Mouse (Mus musculus) embryo, embryonic 9.5 days (tissue): ENCODE measurements at regions not wholly inside any gene's neighbourhood (a gene's known extent, or its start where the extent isn't known, plus 50 kb on each side); places are given as distances from the start of the nearest gene placed in this dataset.

Source experiments
- DNase-seq: peaks from one replicate; pipeline ENCODE4 v3.0.0-alpha.2; 2017; ENCODE audit errors: extremely low spot score

DNA sequence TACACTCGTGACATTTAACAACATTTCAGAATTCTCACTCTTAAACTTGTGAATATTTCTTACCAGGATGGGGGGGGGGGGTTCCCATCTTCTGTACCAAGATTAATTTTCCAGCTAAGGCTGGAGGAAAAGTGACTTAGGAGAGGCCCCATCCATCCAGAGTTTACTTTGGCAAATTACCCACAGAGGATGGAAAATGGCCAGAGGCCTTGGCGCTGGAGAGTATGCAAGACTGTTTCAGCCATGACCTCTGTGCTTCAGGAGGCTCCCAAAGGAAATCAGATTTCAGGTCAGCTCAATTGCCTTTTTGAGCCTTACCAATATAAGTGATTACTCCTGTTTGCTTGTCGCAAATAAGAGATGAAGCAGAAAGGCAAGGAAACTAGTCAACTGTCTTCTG, 143.4 kb upstream of the F930015N05Rik start:
- no peak for DNase-seq

DNA sequence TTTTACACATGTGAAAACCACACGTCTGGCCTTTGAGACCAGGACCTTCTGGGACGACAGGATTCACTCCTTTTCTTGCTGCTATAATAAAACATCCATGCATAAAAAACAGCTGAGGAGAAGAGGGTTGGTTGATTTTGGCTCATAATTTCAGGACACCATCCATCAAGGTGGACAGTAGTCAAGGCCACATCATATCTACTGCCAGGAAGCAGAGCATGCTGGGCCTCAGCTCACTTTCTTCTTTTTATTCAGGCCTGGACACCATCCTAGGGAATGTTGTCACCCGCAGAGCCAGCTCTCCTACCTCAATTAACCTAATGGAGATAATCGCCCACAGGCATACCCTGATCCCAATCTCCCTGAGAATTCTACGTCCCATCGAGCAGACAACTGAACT, 149.6 kb upstream of the F930015N05Rik start:
- DNase-seq = no peak

DNA sequence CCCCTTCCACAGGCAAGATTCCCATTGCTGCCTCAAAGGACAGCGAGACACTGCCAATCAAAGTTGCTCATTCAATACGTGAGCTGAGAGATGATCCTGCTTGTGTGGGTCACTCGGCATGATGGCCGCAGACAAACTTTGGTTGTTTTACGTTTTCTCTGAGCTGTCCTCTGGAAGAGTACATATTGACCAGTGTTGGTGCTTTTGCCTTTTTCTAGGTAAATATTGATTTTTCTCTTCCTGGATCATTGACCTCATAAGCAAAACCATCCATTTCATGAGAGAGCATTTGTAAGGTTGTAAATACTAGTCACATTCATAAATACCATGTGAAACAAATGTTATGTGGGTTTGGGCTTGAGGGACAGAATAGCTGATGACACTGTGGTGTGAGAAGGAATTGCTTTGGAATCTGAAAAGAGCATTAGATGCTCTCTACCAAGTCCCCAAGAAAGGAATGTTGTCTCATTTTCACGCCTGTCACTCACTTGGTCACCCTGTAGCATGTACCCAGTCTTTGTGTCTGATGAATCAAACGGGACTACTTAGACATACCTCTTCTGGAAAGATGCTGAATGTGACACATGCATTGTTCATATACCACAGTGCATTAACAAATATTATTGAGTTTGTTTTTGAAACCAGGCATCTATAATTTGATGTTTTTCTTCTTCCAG, 150.7 kb upstream of the F930015N05Rik start:
- DNase-seq = peak; percentile 12

DNA sequence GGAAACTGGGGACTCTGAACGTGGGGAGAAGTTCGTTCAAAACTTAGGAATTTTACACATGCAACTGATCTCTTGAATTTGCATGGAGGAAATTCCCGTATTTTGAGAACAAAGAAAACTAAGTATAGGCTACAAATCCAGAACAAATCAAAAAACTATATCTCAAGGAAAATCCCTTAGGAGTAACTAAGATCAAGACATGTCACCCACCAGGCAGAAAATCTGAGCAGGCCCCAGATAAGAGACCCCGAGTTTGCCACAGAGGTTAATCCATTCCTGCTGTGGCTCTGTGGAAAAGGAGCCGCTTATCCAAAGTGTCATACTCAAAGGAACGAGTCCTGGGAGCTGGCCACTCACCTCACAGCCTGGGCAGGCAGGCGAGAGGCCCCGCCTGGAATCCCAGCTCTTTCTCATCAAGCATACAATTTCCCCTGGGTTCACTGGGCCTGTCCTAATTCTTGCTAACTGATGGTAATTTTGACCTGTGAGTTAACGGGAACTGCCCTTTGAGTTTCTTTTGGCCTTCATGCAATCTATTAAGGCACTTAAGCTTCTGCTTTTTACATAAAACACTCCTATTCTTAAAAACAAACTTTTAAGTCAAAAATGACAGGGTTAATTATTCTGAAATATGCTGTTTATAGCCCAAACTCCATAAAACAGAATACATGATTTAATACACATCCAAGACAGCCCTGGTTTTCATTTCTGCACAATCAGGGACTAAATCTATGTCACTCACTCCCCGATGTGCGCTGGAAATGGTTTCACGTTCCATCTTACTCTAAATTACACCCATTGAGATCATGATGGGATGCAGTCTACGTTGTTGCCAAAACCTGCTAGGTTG, 151.5 kb upstream of the F930015N05Rik start:
- DNase-seq = peak; percentile 70

DNA sequence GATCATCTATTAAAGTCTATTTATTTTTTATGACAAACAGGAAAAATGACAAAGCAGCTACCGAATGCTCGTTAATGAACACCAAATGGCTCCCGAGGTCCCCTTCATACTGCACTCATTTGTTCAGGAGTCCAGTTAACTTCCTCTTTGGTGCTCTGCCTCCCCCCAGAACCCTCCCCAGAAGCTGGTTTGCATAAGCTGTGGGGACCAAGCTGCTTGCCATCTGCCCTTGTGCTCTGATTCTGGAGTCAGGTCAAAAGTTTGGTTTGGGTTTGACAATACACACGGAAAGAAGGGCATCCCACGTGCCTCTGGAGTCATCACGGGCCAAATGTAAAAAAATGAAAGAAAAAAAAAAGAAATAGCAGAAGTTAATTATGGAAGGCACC, 152.1 kb upstream of the F930015N05Rik start:
- peak; percentile 14 for DNase-seq

DNA sequence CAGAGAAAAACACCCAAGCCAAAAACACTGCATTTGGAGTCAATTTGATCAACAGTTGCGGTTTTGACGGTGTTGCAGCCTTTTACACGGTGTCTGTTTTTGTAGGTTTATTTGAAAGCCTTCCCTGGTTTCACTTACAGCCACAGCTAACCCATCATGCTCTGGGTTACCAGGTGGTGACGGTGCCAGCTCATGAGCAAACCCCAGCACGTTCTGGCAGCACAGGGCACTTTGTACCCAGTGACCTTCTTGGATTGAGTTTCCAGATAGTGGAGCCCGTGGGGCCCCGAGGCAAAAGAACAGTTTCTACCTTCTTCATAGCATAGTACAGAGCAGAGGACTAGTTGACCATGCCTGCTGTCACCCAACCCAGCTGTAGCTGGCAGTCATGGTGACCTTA, 152.6 kb upstream of the F930015N05Rik start:
- no peak for DNase-seq

DNA sequence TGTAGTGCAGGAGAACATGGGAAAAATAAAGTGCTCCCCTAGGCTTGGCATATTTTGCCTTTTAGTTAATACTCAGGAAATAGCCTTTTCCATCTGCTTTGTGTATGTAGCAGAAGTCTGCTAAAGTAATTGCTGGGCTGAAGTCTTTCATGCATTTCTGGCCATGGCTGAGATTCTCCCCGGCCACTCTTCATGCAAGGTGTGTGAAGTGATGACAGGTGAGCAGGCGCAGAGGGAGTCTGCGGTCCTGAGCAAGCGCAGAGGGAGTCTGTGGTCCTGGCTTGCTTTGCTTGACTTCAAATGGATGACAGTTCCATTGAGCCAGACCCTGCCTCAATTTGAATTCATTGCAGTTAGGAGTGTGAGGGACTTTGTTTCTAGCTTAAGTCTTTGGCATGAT, 153.6 kb upstream of the F930015N05Rik start:
- DNase-seq = no peak

DNA sequence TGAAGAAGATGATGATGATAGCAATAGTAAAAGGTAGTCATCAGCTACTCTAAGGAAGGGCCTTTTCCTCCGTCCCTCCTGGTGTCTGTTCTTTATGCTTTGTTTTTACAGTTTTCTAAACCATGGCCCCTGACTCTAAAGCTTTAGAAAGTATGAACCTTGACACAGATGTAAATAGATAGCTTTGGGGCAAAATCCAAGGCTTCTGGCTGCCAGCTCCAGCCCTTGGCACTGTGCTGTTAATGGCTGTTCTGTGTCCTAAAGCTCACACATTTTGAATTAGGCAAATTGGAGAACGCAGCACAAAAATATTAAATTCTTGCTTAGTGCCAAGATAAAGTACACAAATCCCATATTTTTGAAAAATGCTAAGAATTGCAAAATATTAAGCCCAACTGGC, 155.8 kb upstream of the F930015N05Rik start:
- no peak for DNase-seq

DNA sequence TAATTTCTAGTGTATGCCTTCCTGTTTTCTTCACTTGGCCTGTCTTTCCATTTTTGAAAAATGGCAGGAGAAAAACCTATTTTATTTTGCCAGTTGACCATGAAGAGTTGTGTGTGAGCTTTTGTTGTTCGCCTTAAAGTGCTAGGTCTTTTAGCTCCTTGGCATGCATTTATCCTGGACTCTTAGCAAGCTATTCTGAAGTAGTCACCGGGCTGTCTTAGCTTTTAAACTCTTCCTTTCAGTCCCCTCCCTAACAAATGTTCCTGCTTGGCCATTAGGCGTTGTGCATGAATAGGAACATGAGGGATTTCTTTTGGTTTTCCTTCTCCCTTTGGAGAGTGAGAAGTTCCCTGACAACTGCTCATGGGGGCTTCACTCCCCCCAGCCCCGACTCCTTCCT, 160.9 kb upstream of the F930015N05Rik start:
- DNase-seq = no peak

DNA sequence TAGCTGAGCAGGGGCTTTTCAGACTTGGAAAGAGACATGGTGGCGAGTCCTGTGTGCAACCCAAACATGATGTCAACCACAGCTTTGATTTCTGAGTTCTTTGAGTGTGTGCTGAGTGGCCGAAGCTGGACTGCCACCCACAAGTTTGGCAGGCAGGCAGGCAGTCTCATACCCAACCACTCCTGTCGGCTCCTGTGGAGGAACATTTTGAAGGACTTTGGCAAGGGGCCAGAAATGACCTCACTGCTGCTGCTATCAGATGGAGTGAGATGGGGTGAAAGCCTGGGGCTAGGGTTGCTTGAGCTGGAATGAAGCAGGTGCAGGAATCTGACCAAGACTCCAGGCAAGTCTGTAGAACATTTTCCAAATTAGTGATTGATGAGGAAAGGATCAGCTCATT, 162.7 kb upstream of the F930015N05Rik start:
- no peak for DNase-seq

DNA sequence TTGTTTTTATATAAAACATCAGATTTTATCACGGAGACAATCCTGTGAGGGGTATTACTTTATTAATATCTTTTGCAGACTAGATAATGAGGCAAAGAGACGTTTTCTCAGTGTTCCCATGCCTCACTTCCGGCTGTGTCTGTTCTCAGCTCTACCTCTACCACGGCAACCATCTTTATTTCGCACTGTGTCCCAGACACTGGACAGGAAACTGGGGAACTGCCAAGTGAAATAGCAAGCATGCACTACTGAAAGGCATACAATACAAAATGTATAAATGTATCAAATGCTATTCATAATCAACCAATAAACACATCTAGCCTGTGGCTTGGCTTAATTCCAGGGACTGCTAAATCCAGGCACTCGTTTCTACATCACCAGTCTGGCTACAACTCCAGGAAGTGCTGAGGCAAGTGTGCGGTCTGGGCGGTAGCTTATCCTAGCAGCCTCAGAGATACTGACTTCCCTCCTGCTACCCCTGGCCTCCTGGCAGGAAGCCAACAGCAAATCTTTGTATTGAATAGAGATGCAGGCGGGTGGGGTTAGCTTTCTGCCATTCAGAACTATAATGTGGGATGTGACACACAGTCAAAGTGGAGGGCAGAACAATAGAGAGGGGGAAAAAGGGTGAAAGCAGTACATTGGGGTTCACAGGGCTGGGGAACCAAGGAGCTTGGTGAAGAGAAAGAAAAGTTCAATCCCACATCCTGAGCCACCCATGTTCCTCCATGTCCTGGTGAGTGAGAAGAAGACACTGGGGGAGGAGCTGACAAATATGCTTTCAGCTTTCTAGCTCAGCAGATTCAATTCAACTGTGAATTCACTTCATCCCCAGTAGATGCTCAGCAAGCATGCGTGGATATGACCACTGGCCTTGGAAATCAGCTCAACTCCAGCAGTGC, 164.0 kb upstream of the F930015N05Rik start:
- no peak for DNase-seq

DNA sequence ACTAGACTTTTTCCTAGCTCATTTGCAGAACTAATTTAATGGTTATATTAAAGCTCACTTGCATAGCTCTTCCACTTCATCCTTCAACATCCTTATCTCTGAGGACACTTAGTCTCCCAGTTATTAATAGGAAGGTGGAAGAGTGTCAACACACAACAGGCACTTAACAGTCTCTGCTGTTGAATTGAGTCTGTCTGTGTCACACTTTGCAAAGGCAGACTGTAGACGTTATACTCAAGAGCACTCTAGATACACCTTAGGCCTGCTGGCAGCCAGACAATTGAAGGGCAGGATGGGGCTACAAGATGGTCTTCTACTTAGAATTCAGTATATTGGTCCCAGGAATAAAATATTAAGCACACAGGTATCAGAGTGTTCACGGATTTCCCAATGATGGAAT, 172.6 kb upstream of the F930015N05Rik start:
- DNase-seq = no peak

DNA sequence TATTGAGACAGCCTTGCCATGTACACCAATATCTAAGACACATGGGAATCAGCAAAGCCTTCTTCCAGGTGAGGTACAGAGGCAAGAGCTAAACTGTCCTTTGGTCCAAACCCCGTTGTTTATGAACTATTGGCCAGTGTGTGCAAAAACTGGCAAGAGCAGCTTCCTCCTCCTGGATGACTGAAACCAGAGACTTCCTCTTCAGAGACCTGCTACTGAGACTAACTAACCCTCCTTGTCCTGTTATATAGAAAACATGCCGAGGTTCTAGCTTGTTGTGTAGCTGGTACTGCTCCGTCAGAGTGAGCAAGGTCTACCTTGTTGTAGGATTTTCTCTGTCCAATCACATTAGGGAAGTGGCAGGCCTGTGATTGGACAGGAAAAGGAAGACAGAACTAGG, 174.3 kb upstream of the F930015N05Rik start:
- no peak for DNase-seq

DNA sequence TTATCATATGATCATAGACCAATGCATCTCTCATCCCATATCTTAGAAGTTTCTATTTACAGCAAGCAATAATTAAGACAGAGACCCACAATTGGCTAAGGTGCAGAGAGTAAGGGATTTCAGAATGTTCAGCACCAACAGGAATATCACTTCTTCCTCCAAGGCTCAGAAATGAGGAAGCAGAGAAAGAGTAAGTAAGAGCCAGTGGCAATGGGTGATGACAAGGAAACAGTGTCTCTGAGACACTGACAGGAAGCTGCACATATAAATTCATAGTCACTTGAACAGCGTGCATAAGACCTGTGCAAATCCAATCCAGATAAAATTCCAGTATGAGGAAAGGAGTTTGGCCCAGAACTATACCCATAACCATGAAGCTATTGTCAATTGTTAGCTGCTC, 178.7 kb upstream of the F930015N05Rik start:
- DNase-seq = no peak

DNA sequence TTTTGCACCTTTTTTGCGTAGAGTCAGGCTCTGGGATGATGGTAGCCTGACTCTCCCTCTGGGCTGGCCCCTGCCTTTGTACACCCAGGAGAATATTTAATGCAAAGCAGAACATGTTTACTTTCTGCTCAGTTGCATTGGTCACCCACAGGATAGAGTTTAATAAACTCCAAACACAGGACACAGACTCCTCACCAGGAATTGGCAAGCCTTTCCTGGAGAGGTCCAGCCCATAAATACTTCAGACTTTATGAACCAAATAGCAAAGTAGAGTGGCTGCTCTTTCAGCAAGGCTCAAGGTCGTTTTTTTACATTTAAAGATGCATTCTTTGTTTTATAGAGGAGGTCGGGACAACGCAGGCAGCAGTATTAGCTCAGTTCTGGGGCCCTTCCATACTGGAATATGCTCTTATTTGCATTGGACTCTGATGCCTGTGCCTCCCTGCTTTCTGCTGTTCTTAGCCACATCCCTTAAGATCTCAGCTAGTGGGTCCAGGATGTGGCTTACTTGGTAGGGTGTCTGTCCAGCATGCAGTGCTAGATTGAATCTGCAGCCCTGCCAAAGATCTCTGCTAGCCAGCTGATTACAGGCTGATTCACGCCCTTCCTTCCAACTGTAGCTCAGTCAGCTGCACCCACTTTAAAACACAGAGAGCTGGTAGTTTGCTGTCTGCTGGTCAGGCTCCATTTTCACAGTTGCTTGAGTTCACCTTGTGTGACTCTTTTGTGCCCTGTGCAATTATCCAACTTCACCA, 182.4 kb upstream of the F930015N05Rik start:
- DNase-seq = no peak

DNA sequence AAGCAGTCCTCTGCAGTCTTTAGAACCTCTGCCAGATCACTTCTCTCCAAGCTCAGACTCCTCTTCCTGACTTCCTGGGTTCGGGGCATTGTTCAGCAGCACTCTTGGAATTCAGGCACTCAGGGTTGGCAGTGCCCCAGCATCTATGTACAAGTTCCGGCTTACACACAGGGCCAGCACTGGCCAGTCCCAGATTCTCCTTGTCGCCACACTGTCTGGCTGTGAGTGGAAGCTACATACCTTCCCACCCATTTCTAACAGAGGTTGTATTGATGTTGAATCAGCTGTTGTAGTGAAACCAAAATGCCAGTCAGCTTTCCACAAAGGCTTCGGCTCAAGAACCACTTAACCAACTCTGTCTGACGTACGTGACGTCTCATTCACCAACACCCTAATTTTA, 190.7 kb upstream of the F930015N05Rik start:
- DNase-seq = no peak

DNA sequence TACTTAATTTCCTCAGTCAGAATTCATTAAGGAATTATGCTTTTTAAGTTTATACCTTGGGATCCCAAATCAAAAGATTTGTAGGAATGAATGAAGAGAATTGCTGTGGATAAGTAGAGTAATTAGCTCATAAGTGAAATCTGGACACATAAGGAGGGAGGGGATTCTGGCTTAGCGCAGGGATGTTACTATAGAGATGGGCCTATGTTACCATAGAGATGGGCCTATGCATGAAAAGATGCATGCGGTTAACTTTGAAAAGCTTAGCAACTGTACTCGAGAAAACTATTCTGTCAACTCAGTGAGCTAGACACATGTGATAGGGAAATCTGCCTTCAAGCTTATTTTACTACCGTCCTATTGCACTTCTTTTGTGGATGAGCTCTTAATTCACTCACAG, 204.5 kb upstream of the F930015N05Rik start:
- no peak for DNase-seq

DNA sequence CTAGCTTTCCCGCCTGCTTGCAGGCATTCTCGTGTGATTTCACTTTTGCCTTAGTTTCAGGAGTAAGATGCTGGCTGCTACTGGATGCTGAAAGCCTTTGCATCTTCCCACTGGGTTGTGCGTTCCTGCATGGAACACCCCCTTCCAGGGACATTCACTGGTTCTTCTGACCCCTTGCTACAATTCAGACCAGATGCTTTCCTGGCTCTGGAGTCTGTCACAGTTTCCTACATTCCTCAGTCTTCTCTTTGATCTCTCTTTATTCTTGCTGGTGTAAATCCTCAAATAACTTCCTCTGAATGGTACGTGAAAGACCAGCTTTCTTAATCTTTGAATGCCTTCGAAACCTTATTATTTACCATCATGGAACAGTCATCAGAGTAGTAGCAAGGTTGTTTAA, 206.7 kb upstream of the F930015N05Rik start:
- no peak for DNase-seq

DNA sequence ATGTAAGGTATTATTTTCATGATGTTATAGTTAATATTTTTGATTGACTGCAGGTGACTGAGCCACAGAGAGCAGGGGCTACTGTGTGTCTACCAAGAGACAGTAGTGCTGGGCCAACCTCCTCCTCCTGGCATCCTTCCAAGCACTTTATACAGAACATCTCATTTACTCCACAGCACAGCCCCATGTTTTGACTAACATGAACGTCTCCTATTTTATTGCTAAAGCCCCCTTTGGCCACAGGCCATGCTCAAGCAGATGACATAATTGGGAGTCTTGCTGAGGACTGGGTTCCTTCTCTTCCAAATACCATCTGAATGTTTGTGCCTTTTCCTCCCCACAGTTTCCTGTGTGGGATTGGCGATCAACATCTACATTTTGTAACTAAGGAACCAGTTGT, 211.5 kb upstream of the F930015N05Rik start:
- DNase-seq = no peak

DNA sequence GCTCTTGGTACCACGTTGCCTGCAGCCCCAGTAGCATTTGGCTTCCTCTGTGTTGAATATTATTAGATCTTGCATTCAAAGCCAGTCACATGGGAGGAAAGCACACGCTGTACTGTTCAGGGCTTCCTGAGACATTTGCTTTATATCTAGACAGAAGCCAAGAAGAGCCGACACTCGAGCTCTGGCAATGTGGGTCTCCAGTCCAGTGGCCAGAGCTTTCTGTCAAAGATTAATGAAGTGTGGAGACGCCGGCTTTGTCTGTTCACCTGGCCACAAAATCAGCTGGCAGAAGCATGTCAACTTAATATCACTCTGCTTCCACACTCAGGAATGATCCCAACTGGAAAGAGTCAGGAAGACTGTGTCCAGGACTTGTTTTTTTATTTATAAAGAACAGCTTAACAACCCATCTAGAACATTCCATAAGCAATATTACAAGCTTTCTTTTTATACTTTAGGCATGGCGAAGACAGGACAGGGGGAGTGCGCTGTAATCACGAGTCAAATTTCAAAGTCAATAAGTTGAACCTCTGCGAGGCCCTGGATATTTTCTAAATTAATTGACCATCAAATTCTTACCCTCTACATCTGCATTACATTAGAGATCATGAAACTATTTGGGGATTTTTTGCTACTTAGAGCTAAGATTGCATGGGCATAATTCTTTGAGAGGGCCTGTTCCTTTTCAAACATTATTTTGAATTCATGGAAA, 214.3 kb upstream of the F930015N05Rik start:
- no peak for DNase-seq

DNA sequence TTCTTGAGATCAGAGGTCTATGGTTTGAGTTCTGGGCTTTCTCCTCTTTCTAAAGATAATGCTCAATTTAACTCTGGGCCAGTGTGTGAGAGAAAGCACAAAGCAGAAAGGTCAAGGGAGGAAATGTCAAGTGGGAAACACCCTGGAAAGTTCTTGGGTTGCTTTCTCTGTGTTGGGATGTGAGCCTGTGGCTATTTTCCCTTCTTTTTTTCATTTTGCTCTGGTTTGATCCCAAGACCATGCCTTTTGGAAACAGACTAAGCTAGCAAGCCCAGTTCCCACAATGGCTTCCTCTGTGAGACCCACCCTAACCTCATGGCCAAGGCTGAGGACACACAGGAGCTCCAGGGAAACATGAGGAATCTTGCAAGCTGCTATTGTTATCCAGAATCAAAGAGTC, 216.4 kb upstream of the F930015N05Rik start:
- no peak for DNase-seq
